Mouse (Mus musculus) bone marrow, adult 2 months (tissue): ENCODE results near the gene 1700122O11Rik.

Source experiments
- CTCF ChIP-seq: fragments of 200-500 bp; IDR thresholded peaks from 2 replicates; pipeline ENCODE4 v1.5.1; 2011; ENCODE audit warnings: low read length, control low read depth; ENCODE audit not compliant: control insufficient read depth, insufficient read depth
- POLR2A ChIP-seq: fragments of 200-500 bp; IDR thresholded peaks from 2 replicates; pipeline ENCODE4 v1.6.1; 2011; ENCODE audit warnings: low read depth, mild to moderate bottlenecking, control low read depth, low read length, borderline replicate concordance; ENCODE audit not compliant: control insufficient read depth

- TF ChIP-seq POLR2A (no peak), CTCF (no peak)
These were observed 29.6 kb upstream of the 1700122O11Rik start for GRCm38 (mm10) chr17:48067729-48068128.
